Mouse (Mus musculus) activated CD4-positive, CD25-positive, alpha-beta regulatory T cell, adult 9 weeks (primary cell): ENCODE results near the gene Il10. TPM values are rescaled to one million over a fixed set of nuclear protein-coding genes. Genes with fewer than 3 reads are reported as not detected.

Experiments used
- polyA plus RNA-seq: library from polyadenylated mRNA; unstranded; fragments of 100-300 nt; shearing (Covaris generic); gene quantifications from one replicate; pipeline ENCODE4 v1.2.1, GENCODE M21; 2017

Gene Il10
- 6.0 TPM for polyA plus RNA-seq

DNA sequence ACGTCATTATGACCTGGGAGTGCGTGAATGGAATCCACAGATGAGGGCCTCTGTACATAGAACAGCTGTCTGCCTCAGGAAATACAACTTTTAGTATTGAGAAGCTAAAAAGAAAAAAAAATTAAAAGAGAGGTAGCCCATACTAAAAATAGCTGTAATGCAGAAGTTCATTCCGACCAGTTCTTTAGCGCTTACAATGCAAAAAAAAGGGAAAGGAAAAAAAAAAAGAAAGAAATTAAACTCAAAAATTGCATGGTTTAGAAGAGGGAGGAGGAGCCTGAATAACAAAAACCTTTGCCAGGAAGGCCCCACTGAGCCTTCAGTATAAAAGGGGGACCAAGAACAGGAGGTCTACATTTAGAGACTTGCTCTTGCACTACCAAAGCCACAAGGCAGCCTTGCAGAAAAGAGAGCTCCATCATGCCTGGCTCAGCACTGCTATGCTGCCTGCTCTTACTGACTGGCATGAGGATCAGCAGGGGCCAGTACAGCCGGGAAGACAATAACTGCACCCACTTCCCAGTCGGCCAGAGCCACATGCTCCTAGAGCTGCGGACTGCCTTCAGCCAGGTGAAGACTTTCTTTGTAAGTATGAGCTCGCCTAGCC lies at the start of gene Il10:
Gene Il10, plus strand, starts transcription at position 354 of the 607 bp plus-strand sequence.

Other genes starting within 250 kb of the Il10 start
- gene Fcamr, start 218.9 kb upstream of the Il10 start, polyA plus RNA-seq: 0.32 TPM
- gene Pigr, start 193.2 kb upstream of the Il10 start, polyA plus RNA-seq: 0.26 TPM
- gene Fcmr, start 154.2 kb upstream of the Il10 start, polyA plus RNA-seq: 4.7 TPM
- not detected for gene Il24, start 132.4 kb upstream of the Il10 start, polyA plus RNA-seq
- gene Il20, start 108.4 kb upstream of the Il10 start, polyA plus RNA-seq: not detected
- gene Il19, start 79.7 kb upstream of the Il10 start, polyA plus RNA-seq: not detected
- 6.5 TPM for gene Mapkapk2, start 78.0 kb downstream of the Il10 start, polyA plus RNA-seq
- gene Dyrk3, start 118.5 kb downstream of the Il10 start, polyA plus RNA-seq: not detected
- 74.6 TPM for gene Eif2d, start 133.3 kb downstream of the Il10 start, polyA plus RNA-seq
- 464 TPM for gene Rassf5, start 225.4 kb downstream of the Il10 start, polyA plus RNA-seq